Mouse (Mus musculus) small intestine, adult 2 months (tissue): ENCODE measurements around the gene Ppm1a.

Experiments
- CTCF ChIP-seq: fragments of 200-500 bp; IDR thresholded peaks from 2 replicates; pipeline ENCODE4 v1.5.1; 2012; ENCODE audit warnings: low read depth, mild to moderate bottlenecking, control low read depth, inconsistent platforms, low read length, moderate library complexity, mixed read lengths; ENCODE audit not compliant: insufficient replicate concordance, insufficient read length; ENCODE audit errors: extremely low read depth
- POLR2A ChIP-seq: fragments of 200-500 bp; IDR thresholded peaks from 2 replicates; pipeline ENCODE4 v1.6.1; 2012; ENCODE audit warnings: low read depth, mild to moderate bottlenecking, control low read depth, inconsistent platforms, low read length, moderate library complexity

DNA sequence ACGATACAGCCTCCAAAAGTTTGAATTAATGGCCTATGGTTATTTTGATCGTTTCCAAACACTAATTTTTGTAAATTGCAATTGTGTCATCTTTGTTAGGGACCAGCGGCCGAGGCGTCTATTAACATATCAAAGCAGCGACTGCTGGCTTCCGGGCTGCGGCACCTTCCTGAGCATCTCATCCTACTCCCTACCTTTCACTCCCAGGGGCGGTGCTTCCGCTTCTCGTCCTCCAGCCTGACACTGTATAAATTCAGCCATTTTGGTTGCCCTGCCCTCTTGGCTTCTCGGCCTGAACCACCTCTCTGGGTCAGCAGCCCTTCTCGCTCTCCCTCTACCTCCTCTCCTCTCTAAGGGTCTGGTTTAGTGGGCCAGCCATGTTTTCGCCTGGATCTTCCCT lies 11.8 kb upstream of the Ppm1a start:
- no peak for TF ChIP-seq CTCF
- no peak for TF ChIP-seq POLR2A
